Mouse (Mus musculus) forebrain, postnatal 0 days (tissue): ENCODE measurements around the gene Csad. TPM values are rescaled to one million over a fixed set of nuclear protein-coding genes. Genes with fewer than 3 reads are reported as not detected.

Source experiments
- ATAC-seq: fragments of 200-750 bp; cut with Nextera tagmentation; 2 replicates; pipeline ENCODE4 v1.8.0; 2017; ENCODE audit warnings: mild to moderate bottlenecking, moderate library complexity
- DNase-seq: peaks from one replicate; pipeline ENCODE4 v3.0.0-alpha.2; 2015
- H3K27ac ChIP-seq: fragments of 300-500 bp; sonication (generic); 2 replicates; pipeline ENCODE4 v1.5.1; 2014; ENCODE audit warnings: low read depth, mild to moderate bottlenecking, antibody characterized with exemption, low read length, moderate library complexity, mixed read lengths
- H3K27me3 ChIP-seq: fragments of 300-500 bp; sonication (generic); 2 replicates; pipeline ENCODE4 v1.6.1; 2014; ENCODE audit warnings: mild to moderate bottlenecking, low read length, mixed read lengths; ENCODE audit not compliant: insufficient read depth
- H3K36me3 ChIP-seq: fragments of 300-500 bp; sonication (generic); 2 replicates; pipeline ENCODE4 v1.6.1; 2014; ENCODE audit warnings: mild to moderate bottlenecking, moderate library complexity; ENCODE audit not compliant: insufficient read depth
- H3K4me1 ChIP-seq: fragments of 300-500 bp; sonication (generic); 2 replicates; pipeline ENCODE4 v1.6.1; 2014; ENCODE audit warnings: antibody characterized with exemption; ENCODE audit not compliant: insufficient read depth
- H3K4me2 ChIP-seq: fragments of 300-500 bp; sonication (generic); 2 replicates; pipeline ENCODE4 v1.6.1; 2014; ENCODE audit warnings: low read depth, mild to moderate bottlenecking, moderate library complexity
- H3K4me3 ChIP-seq: fragments of 300-500 bp; sonication (generic); 2 replicates; pipeline ENCODE4 v1.5.1; 2014; ENCODE audit warnings: low read depth, low read length, mixed read lengths
- H3K9ac ChIP-seq: fragments of 300-500 bp; sonication (generic); 2 replicates; pipeline ENCODE4 v1.6.1; 2014; ENCODE audit warnings: mild to moderate bottlenecking
- H3K9me3 ChIP-seq: fragments of 300-500 bp; sonication (generic); 2 replicates; pipeline ENCODE4 v1.6.1; 2016; ENCODE audit warnings: low read length
- CTCF ChIP-seq: sonication (generic); IDR thresholded peaks from 2 replicates; pipeline ENCODE4 v1.5.1; 2016; ENCODE audit warnings: antibody characterized with exemption, control low read depth, low read depth
- WGBS: fragments of 180-500 bp; shearing (Covaris S2); extraction: QIAGEN DNeasy Blood & Tissue Kit; methylation state at CpG from one replicate; pipeline ENCODE4 v1.1.7; 2014; 5-methylcytosine and 5-hydroxymethylcytosine counted together
- polyA plus RNA-seq: library from polyadenylated mRNA; unstranded; fragments of >200 nt; fragmentation: Nextera tagmentation; extraction: Ambion mirVana; gene quantifications from 2 replicates; pipeline ENCODE4 v1.2.1, GENCODE M21; 2015
- total RNA-seq: library from RNA; depleted of rRNA; stranded (reverse); fragments of >200 nt; gene quantifications from 2 replicates; pipeline ENCODE4 v1.2.3, GENCODE M21; 2014

Csad gene
- total and polyA plus RNA-seq, 2 experiments from 2014 or later = 29.9 to 47.8 TPM

DNA sequence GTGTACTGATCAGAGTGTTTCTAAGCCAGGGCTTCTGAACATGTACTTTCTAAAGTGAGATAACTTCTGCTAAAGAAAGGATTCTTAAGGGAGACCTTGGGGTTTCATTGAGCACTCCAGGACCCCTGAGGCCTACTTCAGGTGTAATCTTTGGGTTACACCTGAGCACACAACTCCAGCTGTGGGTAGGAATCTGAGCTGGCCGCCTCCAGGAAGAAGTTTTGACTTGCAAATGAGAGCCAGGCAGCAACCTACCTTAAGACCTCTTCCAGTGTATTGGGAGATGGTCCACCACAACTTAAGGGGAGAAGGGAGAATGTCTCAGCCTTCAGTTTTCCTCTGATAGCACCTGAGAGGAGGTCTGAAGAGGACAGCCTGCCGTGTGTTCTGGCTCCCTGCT is 9.6 kb upstream of the Csad start:
- peaks cover 66% of the 10 kb centered on the region for H3K36me3 ChIP-seq
- H3K4me2 ChIP-seq = no peak overlapping the region
- TF ChIP-seq CTCF = no peak
- H3K4me3 ChIP-seq = no peak overlapping the region
- ATAC-seq (no peak), DNase-seq (no peak)
- H3K9ac ChIP-seq = no peak overlapping the region
- H3K9me3 ChIP-seq = no peaks in the 10 kb centered on the region
- H3K27ac ChIP-seq = no peak overlapping the region
- 44% methylated on average over 2 of the region's 2 CpGs for WGBS
- no peaks in the 10 kb centered on the region for H3K27me3 ChIP-seq
- H3K4me1 ChIP-seq = no peaks in the 10 kb centered on the region

GRCm38 (mm10) chr15:102211895-102212294 is 7.4 kb upstream of the Csad start:
- TF ChIP-seq CTCF = no peak
- Histone ChIP-seq H3K27me3 (no peaks in the 10 kb centered on the region), H3K36me3 (peaks cover 82% of the 10 kb centered on the region), H3K4me3 (no peak overlapping the region), H3K4me2 (no peak overlapping the region), H3K9ac (no peak overlapping the region), H3K27ac (no peak overlapping the region), H3K4me1 (no peaks in the 10 kb centered on the region), H3K9me3 (no peaks in the 10 kb centered on the region)
- no peak for ATAC-seq
- no peak for DNase-seq
- 90% methylated on average over 6 of the region's 6 CpGs for WGBS

- Histone ChIP-seq H3K9me3 (no peaks in the 10 kb centered on the region), H3K4me1 (peaks cover 5% of the 10 kb centered on the region; the same call in 1 of the 2 replicates), H3K4me2 (no peak overlapping the region), H3K9ac (no peak overlapping the region), H3K4me3 (no peak overlapping the region), H3K27ac (no peak overlapping the region), H3K36me3 (peaks cover 77% of the 10 kb centered on the region), H3K27me3 (no peaks in the 10 kb centered on the region)
- no peak for ATAC-seq
- no peak for DNase-seq
- no peak for TF ChIP-seq CTCF
- WGBS = 90% methylated on average over 4 of the region's 4 CpGs
Measured at GRCm38 (mm10) chr15:102210816-102211215, 6.3 kb upstream of the Csad start.

- Histone ChIP-seq H3K4me3 (no peak overlapping the region), H3K9ac (no peak overlapping the region), H3K27me3 (no peaks in the 10 kb centered on the region), H3K4me1 (peaks cover 13% of the 10 kb centered on the region), H3K36me3 (peaks cover 67% of the 10 kb centered on the region), H3K27ac (no peak overlapping the region), H3K4me2 (no peak overlapping the region), H3K9me3 (no peaks in the 10 kb centered on the region)
- DNase-seq (no peak), ATAC-seq (no peak)
- no peak for TF ChIP-seq CTCF
- WGBS = 87% methylated on average over 8 of the region's 8 CpGs
Measured at GRCm38 (mm10) chr15:102209114-102209513, 4.6 kb upstream of the Csad start.

DNA sequence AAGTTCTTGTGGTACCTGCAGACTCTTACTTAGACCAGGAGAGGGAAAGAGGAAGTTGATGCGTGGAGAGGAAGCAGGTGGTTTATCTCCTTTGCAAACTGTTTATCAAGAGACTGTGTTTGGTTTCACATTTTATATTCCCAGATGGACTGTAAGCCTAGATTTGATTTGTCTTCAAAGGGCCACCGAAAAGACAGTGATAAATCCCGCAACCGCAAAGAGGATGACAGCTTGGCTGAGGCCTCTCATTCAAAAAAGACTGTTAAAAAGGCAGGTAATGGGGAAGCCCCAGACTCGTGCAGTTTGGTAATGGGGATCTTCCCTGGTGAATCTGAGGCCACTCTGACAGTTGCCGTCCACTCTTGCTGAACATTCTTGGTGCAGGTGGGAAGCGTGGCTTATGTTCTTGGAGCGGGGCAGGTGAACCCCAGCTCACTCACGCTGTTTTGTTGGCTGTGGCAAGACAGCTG is 3.6 kb upstream of the Csad start:
- Histone ChIP-seq H3K9ac (no peak overlapping the region), H3K27ac (no peak overlapping the region), H3K4me1 (peaks cover 13% of the 10 kb centered on the region), H3K9me3 (no peaks in the 10 kb centered on the region), H3K4me2 (no peak overlapping the region), H3K4me3 (no peak overlapping the region), H3K36me3 (peaks cover 58% of the 10 kb centered on the region), H3K27me3 (no peaks in the 10 kb centered on the region)
- no peak for ATAC-seq
- DNase-seq = no peak
- 91% methylated on average over 9 of the region's 9 CpGs for WGBS
- TF ChIP-seq CTCF = no peak

GRCm38 (mm10) chr15:102207351-102207750 is 2.8 kb upstream of the Csad start:
- H3K36me3 ChIP-seq = peaks cover 50% of the 10 kb centered on the region
- ATAC-seq (no peak), DNase-seq (no peak)
- no peak for TF ChIP-seq CTCF
- no peak overlapping the region for H3K4me3 ChIP-seq
- no peak overlapping the region for H3K27ac ChIP-seq
- peaks cover 13% of the 10 kb centered on the region for H3K4me1 ChIP-seq
- no peak overlapping the region for H3K4me2 ChIP-seq
- H3K27me3 ChIP-seq = no peaks in the 10 kb centered on the region
- no peaks in the 10 kb centered on the region for H3K9me3 ChIP-seq
- 75% methylated on average over 3 of the region's 3 CpGs for WGBS
- no peak overlapping the region for H3K9ac ChIP-seq

GRCm38 (mm10) chr15:102205779-102206178 is 1.3 kb upstream of the Csad start:
- Histone ChIP-seq H3K4me3 (peak overlapping the region; percentile 93), H3K4me2 (peak overlapping the region; percentile 68), H3K9ac (peak overlapping the region; percentile 40), H3K4me1 (peaks cover 13% of the 10 kb centered on the region), H3K36me3 (peaks cover 38% of the 10 kb centered on the region), H3K27me3 (no peaks in the 10 kb centered on the region), H3K27ac (peak overlapping the region; percentile 50; the same call in 1 of the 2 replicates), H3K9me3 (no peaks in the 10 kb centered on the region)
- peak; percentile 73 for DNase-seq
- no peak for TF ChIP-seq CTCF
- 15% methylated on average over 8 of the region's 8 CpGs for WGBS
- ATAC-seq = peak; percentile 15
